Mouse (Mus musculus): Measurements from ENCODE around the gene Acly. TPM values are rescaled to one million over a fixed set of nuclear protein-coding genes. Genes with fewer than 3 reads are reported as not detected.
"Not testable (repeated sequence)": the region's sequence is repeated elsewhere in the genome, so short reads cannot be mapped to it uniquely, and the experiment has no call there.

Acly gene
- polyA plus RNA-seq, 1 experiment from 2014 or later = 255 TPM

- Histone ChIP-seq H3K36me3 (no peaks in the 10 kb centered on the region), H3K4me1 (replicated peaks) (peaks cover 18% of the 10 kb centered on the region), H3K4me2 (peak within 1 kb of the TSS; percentile 68), H3K4me3 (peak within 1 kb of the TSS; percentile 47), H3K27ac (peak within 1 kb of the TSS; percentile 79), H3K9ac (peak within 1 kb of the TSS; percentile 66), H3K9me3 (no peaks in the 10 kb centered on the region), H3K27me3 (0 out of 2 replicates have a peak, but pooled peaks cover 3% of the 10 kb centered on the region)
- peak; percentile 95 for ATAC-seq (ENCODE audit: low FRiP score)
- WGBS = 4% methylated on average over 28 of the region's 28 CpGs
These were observed 17.3 kb upstream of the Acly start, which contains the start of gene Ttc25 for GRCm38 (mm10) chr11:100544832-100545745. Ttc25 (plus strand) TSS chr11:100545607.

GRCm38 (mm10) chr11:100541577-100541976, 13.8 kb upstream of the Acly start:
- ATAC-seq (ENCODE audit: low FRiP score) = no peak
- no peaks in the 10 kb centered on the region for H3K27me3 ChIP-seq
- WGBS = 86% methylated on average over 2 of the region's 2 CpGs

GRCm38 (mm10) chr11:100540966-100541365, 13.2 kb upstream of the Acly start:
- Histone ChIP-seq H3K9me3 (no peaks in the 10 kb centered on the region), H3K27ac (no peak overlapping the region), H3K9ac (no peak overlapping the region), H3K4me3 (no peak overlapping the region), H3K36me3 (no peaks in the 10 kb centered on the region), H3K4me2 (no peak overlapping the region), H3K4me1 (replicated peaks) (peaks cover 14% of the 10 kb centered on the region), H3K27me3 (no peaks in the 10 kb centered on the region)
- ATAC-seq (ENCODE audit: low FRiP score) = no peak
- 52% methylated on average over 6 of the region's 6 CpGs for WGBS

More at GRCm38 (mm10) chr11:100541577-100541976, 13.8 kb upstream of the Acly start:
- Histone ChIP-seq H3K4me1 (replicated peaks) (peaks cover 18% of the 10 kb centered on the region), H3K4me2 (no peak overlapping the region), H3K9me3 (no peaks in the 10 kb centered on the region), H3K36me3 (no peaks in the 10 kb centered on the region), H3K9ac (no peak overlapping the region), H3K4me3 (no peak overlapping the region), H3K27ac (no peak overlapping the region)

GRCm38 (mm10) chr11:100536466-100536865, 8.7 kb upstream of the Acly start:
- Histone ChIP-seq H3K27me3 (no peaks in the 10 kb centered on the region), H3K9me3 (no peaks in the 10 kb centered on the region), H3K9ac (no peak overlapping the region), H3K4me3 (no peak overlapping the region), H3K4me1 (replicated peaks) (no peaks in the 10 kb centered on the region), H3K36me3 (no peaks in the 10 kb centered on the region), H3K4me2 (no peak overlapping the region), H3K27ac (no peak overlapping the region)
- no peak for ATAC-seq (ENCODE audit: low FRiP score)

- ATAC-seq (ENCODE audit: low FRiP score) = no peak
These were observed 8.2 kb upstream of the Acly start for GRCm38 (mm10) chr11:100535996-100536395.

GRCm38 (mm10) chr11:100534821-100535220, 7.0 kb upstream of the Acly start:
- 88% methylated on average over 6 of the region's 6 CpGs for WGBS
- not testable (repeated sequence) for ATAC-seq (ENCODE audit: low FRiP score); H3K4me1 ChIP-seq (replicated peaks); H3K4me3 ChIP-seq; H3K9me3 ChIP-seq; H3K27ac ChIP-seq; H3K9ac ChIP-seq; H3K27me3 ChIP-seq; H3K4me2 ChIP-seq; H3K36me3 ChIP-seq

More at GRCm38 (mm10) chr11:100535996-100536395, 8.2 kb upstream of the Acly start:
- WGBS = 94% methylated on average over 1 of the region's 1 CpGs
- Histone ChIP-seq H3K9ac (no peak overlapping the region), H3K4me2 (no peak overlapping the region), H3K4me3 (no peak overlapping the region), H3K27ac (no peak overlapping the region), H3K36me3 (no peaks in the 10 kb centered on the region), H3K4me1 (replicated peaks) (no peaks in the 10 kb centered on the region), H3K27me3 (no peaks in the 10 kb centered on the region), H3K9me3 (no peaks in the 10 kb centered on the region)

- not testable (repeated sequence) for H3K4me3 ChIP-seq; H3K36me3 ChIP-seq; H3K9ac ChIP-seq; H3K4me2 ChIP-seq; H3K9me3 ChIP-seq; ATAC-seq (ENCODE audit: low FRiP score); H3K27me3 ChIP-seq; H3K27ac ChIP-seq; H3K4me1 ChIP-seq (replicated peaks)
- WGBS = 86% methylated on average over 2 of the region's 2 CpGs
These were observed 6.6 kb upstream of the Acly start for GRCm38 (mm10) chr11:100534411-100534810.

- H3K27me3 ChIP-seq = no peaks in the 10 kb centered on the region
- H3K4me3 ChIP-seq = no peak overlapping the region
- H3K4me1 ChIP-seq (replicated peaks) = no peaks in the 10 kb centered on the region
- 53% methylated on average over 6 of the region's 6 CpGs for WGBS
- no peak overlapping the region for H3K27ac ChIP-seq
- H3K9ac ChIP-seq = no peak overlapping the region
- no peaks in the 10 kb centered on the region for H3K36me3 ChIP-seq
- H3K9me3 ChIP-seq = no peaks in the 10 kb centered on the region
- H3K4me2 ChIP-seq = no peak overlapping the region
- no peak for ATAC-seq (ENCODE audit: low FRiP score)
These were observed 6.1 kb upstream of the Acly start for GRCm38 (mm10) chr11:100533871-100534270.

GRCm38 (mm10) chr11:100528375-100529165, 770 bp upstream of the Acly start:
- H3K9ac ChIP-seq = peak overlapping the region; percentile 94
- H3K4me3 ChIP-seq = peak overlapping the region; percentile 78
- peaks cover 2% of the 10 kb centered on the region for H3K36me3 ChIP-seq
- WGBS = 25% methylated on average over 19 of the region's 19 CpGs
- peaks cover 40% of the 10 kb centered on the region for H3K4me1 ChIP-seq (replicated peaks)
- peak overlapping the region; percentile 90 for H3K4me2 ChIP-seq
- peak overlapping the region; percentile 90 for H3K27ac ChIP-seq
- ATAC-seq (ENCODE audit: low FRiP score) = no peak
- no peaks in the 10 kb centered on the region for H3K9me3 ChIP-seq
- H3K27me3 ChIP-seq = no peaks in the 10 kb centered on the region

- under 1% methylated on average over 26 of the region's 26 CpGs for WGBS
- Histone ChIP-seq H3K27me3 (no peaks in the 10 kb centered on the region), H3K9ac (peak overlapping the region; percentile 94), H3K4me2 (peak overlapping the region; percentile 90), H3K36me3 (peaks cover 17% of the 10 kb centered on the region), H3K9me3 (no peaks in the 10 kb centered on the region), H3K4me3 (peak overlapping the region; percentile 78), H3K27ac (peak overlapping the region; percentile 90), H3K4me1 (replicated peaks) (peaks cover 44% of the 10 kb centered on the region)
- ATAC-seq (ENCODE audit: low FRiP score) = peak; percentile 36
These were observed 738 bp downstream of the Acly start for GRCm38 (mm10) chr11:100527066-100527457.

- Histone ChIP-seq H3K4me2 (peak overlapping the region; percentile 90), H3K9me3 (no peaks in the 10 kb centered on the region), H3K4me3 (peak overlapping the region; percentile 78), H3K36me3 (peaks cover 25% of the 10 kb centered on the region), H3K4me1 (replicated peaks) (peaks cover 44% of the 10 kb centered on the region), H3K27me3 (no peaks in the 10 kb centered on the region), H3K9ac (peak overlapping the region; percentile 94), H3K27ac (peak overlapping the region; percentile 90)
- 5% methylated on average over 15 of the region's 15 CpGs for WGBS
- ATAC-seq (ENCODE audit: low FRiP score) = no peak
These were observed 1.6 kb downstream of the Acly start for GRCm38 (mm10) chr11:100526052-100526816.
